Mouse (Mus musculus) monocyte, adult 5-6 weeks (primary cell): ENCODE measurements around the gene Prdm16. TPM values are rescaled to one million over a fixed set of nuclear protein-coding genes. Genes with fewer than 3 reads are reported as not detected.

ENCODE experiments used
- ATAC-seq: fragments of 153-309, 156-312 bp; replicated peaks from 2 replicates; pipeline ENCODE4 v1.8.0; 2017; ENCODE audit warnings: mild to moderate bottlenecking; ENCODE audit not compliant: low TSS enrichment, insufficient number of reproducible peaks, severe bottlenecking, poor library complexity, low FRiP score
- total RNA-seq: library from RNA; stranded (forward); fragments of 200-1000, 200-491, 200-594 nt; gene quantifications from 3 replicates; pipeline ENCODE4 v1.2.3, GENCODE M21; 2017

Gene Prdm16
- total RNA-seq, 1 experiment from 2014 or later: 0.19 TPM

GRCm38 (mm10) chr4:154623241-154623640 lies 13.4 kb downstream of the Prdm16 start:
- no peak for ATAC-seq

GRCm38 (mm10) chr4:154622521-154622920 lies 14.2 kb downstream of the Prdm16 start:
- no peak for ATAC-seq

DNA sequence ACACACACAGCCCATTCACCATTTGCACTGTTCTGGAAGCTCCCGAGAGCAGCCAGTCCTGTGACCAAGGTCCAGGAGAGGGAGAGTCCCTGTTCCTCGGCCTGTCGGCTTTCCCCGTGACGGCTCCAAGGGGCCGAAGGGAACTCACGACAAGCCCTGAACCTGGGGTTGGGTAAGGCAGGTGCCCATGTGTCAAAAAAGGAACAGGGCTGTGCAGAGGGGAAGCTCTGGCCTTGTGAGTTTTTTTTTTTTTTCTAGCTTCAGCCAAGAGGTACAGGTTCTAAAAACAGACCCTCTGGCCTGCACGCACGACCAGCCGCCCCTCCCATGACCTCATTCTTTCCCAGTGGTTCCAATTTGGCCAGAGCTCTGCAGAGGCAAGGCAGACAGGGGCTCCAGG lies 25.5 kb downstream of the Prdm16 start:
- no peak for ATAC-seq

GRCm38 (mm10) chr4:154607724-154608123 lies 28.9 kb downstream of the Prdm16 start:
- ATAC-seq: no peak

DNA sequence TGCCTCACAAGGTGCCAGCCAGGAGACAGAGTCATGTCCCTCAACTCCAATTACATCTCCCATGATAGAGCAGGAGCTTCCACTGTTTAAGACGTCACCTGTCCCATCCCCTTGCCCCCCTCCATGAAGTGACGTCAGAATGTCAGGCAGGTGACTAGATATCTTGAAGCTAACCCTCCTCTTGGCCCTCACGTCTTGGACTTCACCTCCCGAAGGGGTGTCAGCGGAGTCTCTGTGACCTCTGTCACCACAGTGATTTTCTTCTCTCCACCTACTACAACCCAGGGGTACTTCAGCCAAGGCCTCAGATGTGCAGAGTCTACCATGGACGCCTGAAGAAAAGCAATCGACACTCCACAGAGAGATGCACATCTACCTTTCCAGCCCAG lies 32.2 kb downstream of the Prdm16 start:
- no peak for ATAC-seq

DNA sequence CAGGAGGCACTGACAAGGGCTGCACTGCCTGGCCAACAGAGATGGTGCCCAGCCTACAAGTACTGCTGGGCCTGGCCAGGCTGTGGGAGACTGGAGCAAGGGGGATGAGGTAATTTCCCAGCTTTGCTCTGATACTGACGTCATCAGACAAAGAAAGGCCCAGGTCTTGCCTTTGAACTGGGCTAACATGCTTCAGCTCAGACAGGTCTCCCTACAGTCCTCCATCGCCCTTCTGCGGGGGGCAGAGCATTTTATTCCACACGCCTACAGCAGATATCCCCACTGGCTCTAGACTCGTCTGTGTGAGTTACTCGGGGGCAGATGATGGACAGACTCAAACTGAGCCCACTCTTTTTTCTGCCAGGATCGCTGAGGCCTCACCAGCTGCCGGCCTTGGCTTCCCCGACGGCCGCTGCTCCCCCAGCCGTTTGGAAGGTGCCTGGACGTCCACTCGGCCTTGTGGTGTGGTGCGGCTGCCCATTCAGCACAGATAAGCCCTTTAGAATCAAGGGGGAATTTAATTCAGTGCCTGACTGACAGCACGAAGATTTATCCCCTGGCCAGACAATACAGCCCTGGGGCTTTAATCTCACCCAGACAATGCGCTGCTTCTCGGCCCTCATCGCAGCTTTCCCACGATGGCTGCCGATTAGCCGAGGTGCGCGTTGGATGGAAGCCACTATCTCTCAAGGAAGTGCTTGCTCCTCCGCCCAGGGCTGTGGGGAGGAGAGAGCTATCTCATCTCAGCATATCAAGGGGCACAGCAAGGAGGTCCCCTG lies 32.8 kb downstream of the Prdm16 start:
- no peak for ATAC-seq

GRCm38 (mm10) chr4:154602409-154602808 lies 34.3 kb downstream of the Prdm16 start:
- no peak for ATAC-seq

DNA sequence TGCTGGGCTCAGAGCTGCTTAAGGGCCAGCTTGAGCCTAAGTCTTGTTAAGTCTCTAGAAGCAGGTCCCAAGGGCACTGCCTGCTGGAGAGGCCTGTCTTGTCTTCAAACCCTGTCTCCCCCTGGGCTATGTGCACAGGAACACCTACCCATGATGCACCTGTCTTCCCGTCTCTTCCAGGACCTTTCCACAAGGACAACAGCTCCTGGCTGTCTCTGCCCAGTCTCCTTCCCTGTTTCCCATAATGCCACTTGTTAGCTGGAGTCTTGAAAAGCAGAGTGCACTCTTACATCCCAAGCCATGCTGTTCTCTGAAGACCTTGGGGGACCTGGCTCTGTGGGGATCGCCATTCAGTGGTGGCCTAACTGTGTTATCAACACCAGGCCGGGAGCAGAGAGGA lies 35.7 kb downstream of the Prdm16 start:
- ATAC-seq: no peak

GRCm38 (mm10) chr4:154599977-154600376 lies 36.7 kb downstream of the Prdm16 start:
- ATAC-seq: no peak

DNA sequence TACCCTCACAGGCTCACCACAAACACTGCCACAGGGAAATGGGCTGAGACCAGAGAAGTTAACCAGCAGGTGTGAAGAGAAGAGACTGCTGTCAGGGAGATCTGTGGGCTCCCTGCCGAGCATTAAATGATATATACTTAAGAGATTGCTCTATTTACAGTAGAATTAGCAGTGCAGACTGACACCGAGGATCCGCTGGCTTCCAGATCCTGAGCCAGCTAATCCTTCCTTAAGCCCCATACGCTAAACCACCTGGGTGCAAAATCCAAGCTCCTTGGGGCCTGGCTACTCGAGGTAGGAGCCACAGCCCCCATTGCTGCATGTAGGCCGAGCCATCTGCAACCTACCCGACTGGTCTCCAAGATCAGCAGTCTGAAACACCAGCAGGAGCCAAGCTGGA lies 38.3 kb downstream of the Prdm16 start:
- no peak for ATAC-seq

DNA sequence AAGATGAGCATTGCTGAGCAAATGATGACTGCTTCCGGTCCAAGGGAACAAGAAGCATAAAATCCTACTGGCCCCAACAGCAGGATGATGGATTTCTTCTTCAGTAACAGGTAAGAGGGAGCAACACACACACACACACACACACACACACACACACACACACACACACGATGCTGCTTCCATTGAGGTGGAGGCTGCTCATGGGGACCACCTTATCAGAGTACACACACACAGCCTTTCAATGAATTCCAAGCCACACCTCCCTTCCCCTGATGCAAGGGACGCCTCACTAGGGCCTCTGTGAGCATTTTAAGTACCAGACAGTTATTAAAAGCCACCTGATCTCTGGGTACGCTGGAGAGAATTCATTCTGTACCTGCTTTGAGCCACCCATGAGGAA lies 39.9 kb downstream of the Prdm16 start:
- ATAC-seq: no peak

GRCm38 (mm10) chr4:154594761-154595556 lies 41.7 kb downstream of the Prdm16 start:
- no peak for ATAC-seq

DNA sequence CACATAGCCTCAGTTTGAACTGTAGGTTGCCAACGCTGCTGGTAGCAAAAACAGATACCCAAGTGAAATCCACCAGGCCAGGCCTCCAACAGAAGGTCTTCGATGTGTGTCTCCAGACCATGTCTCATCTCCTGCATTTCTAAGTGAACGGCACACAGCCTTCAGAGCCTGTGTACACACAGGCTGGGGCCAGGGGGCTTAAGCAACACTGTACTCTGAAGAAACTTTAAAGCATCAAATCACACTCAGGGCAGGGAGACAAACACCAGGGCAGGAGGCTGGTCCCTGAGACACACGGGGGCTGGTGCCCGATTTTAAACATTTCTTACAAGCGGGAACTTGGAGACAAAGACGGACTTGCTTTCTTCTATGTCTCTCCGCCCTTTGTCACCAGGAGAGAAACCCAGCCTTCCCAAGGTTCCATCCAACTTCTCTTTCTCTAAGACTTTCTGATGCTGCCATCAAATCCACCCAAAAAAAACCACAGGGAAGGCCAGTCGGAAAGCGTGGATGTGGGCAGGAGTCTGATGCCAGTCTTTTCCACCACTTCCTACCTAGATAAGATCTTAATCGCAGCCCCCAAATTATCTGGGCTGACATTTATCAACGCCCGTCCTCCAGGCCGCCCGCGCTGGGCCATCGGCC lies 42.4 kb downstream of the Prdm16 start:
- ATAC-seq: no peak

GRCm38 (mm10) chr4:154592562-154592961 lies 44.1 kb downstream of the Prdm16 start:
- no peak for ATAC-seq

- ATAC-seq: no peak
Observed at GRCm38 (mm10) chr4:154590910-154591309, 45.8 kb downstream of the Prdm16 start.

GRCm38 (mm10) chr4:154586334-154586733 lies 50.3 kb downstream of the Prdm16 start:
- ATAC-seq: no peak

DNA sequence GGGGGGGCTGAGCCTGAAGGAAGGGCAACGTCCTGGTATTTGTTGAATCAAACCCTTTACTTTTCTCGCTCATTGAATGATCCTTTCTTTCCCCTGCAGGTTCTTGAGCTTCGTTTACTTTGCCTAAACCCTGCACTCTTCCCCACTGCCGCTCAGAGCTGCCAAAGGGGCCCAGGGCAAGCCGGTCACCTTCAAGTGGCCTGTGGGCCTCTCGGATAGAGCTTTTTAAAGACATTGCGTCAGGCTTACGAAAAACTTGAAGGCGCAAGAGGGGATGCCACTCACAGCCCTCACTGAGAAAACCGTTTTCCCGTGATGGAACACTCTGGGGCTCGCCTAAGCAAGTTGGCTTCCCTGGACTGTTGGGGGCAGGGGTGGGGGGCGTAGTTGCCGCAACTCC lies 50.9 kb downstream of the Prdm16 start:
- ATAC-seq: no peak

GRCm38 (mm10) chr4:154583712-154584111 lies 53.0 kb downstream of the Prdm16 start:
- ATAC-seq: no peak

GRCm38 (mm10) chr4:154582607-154583236 lies 54.0 kb downstream of the Prdm16 start:
- no peak for ATAC-seq
